Mouse (Mus musculus) neural tube, embryonic 12.5 days (tissue): ENCODE data around the gene BC017158. TPM values are rescaled to one million over a fixed set of nuclear protein-coding genes. Genes with fewer than 3 reads are reported as not detected.

Source experiments
- ATAC-seq: fragments of 200-750 bp; cut with Nextera tagmentation; 2 replicates; pipeline ENCODE4 v1.8.0; 2017; ENCODE audit warnings: low read depth, mild to moderate bottlenecking, moderate TSS enrichment, moderate library complexity; ENCODE audit not compliant: low FRiP score
- H3K27ac ChIP-seq: fragments of 300-500 bp; sonication (generic); 2 replicates; pipeline ENCODE4 v1.5.1; 2016
- H3K27me3 ChIP-seq: fragments of 300-500 bp; sonication (generic); replicated peaks from 2 replicates; pipeline ENCODE4 v1.6.1; 2016; ENCODE audit warnings: mild to moderate bottlenecking
- H3K36me3 ChIP-seq: fragments of 300-500 bp; sonication (generic); 2 replicates; pipeline ENCODE4 v1.6.1; 2016; ENCODE audit warnings: mild to moderate bottlenecking
- H3K4me1 ChIP-seq: fragments of 300-500 bp; sonication (generic); 2 replicates; pipeline ENCODE4 v1.6.1; 2016
- H3K4me2 ChIP-seq: fragments of 300-500 bp; sonication (generic); replicated peaks from 2 replicates; pipeline ENCODE4 v1.6.1; 2016; ENCODE audit warnings: mild to moderate bottlenecking
- H3K4me3 ChIP-seq: fragments of 300-500 bp; sonication (generic); 2 replicates; pipeline ENCODE4 v1.5.1; 2016
- H3K9ac ChIP-seq: fragments of 300-500 bp; sonication (generic); 2 replicates; pipeline ENCODE4 v1.6.1; 2016; ENCODE audit warnings: mild to moderate bottlenecking
- H3K9me3 ChIP-seq: fragments of 300-500 bp; sonication (generic); 2 replicates; pipeline ENCODE4 v1.6.1; 2016; ENCODE audit warnings: mild to moderate bottlenecking
- WGBS: fragments of 180-500 bp; shearing (Covaris S2); methylation state at CpG from one replicate; pipeline ENCODE4 v1.1.7; 2016; 5-methylcytosine and 5-hydroxymethylcytosine counted together
- polyA plus RNA-seq: library from polyadenylated mRNA; unstranded; fragments of >200 nt; fragmentation: Nextera tagmentation; extraction: Ambion mirVana; gene quantifications from 2 replicates; pipeline ENCODE4 v1.2.1, GENCODE M21; 2016

The BC017158 gene
- polyA plus RNA-seq, 1 experiment from 2014 or later = 23.3 TPM

GRCm38 (mm10) chr7:128320219-128320816 is 22.3 kb upstream of the BC017158 start:
- Histone ChIP-seq H3K9me3 (no peaks in the 10 kb centered on the region), H3K27me3 (no peaks in the 10 kb centered on the region), H3K4me1 (no peaks in the 10 kb centered on the region), H3K36me3 (no peaks in the 10 kb centered on the region), H3K4me3 (no peak overlapping the region), H3K9ac (no peak overlapping the region), H3K27ac (no peak overlapping the region), H3K4me2 (no peak overlapping the region)
- ATAC-seq = no peak
- WGBS = 78% methylated on average over 2 of the region's 2 CpGs

- no peaks in the 10 kb centered on the region for H3K36me3 ChIP-seq
- no peak for ATAC-seq
- no peaks in the 10 kb centered on the region for H3K4me1 ChIP-seq
- H3K27me3 ChIP-seq = no peaks in the 10 kb centered on the region
- no peak overlapping the region for H3K4me2 ChIP-seq
- H3K9me3 ChIP-seq = no peaks in the 10 kb centered on the region
- no peak overlapping the region for H3K27ac ChIP-seq
- 89% methylated on average over 7 of the region's 7 CpGs for WGBS
- H3K4me3 ChIP-seq = no peak overlapping the region
- H3K9ac ChIP-seq = no peak overlapping the region
Observed at GRCm38 (mm10) chr7:128319140-128319539, 21.2 kb upstream of the BC017158 start.

- H3K4me1 ChIP-seq = no peaks in the 10 kb centered on the region
- no peak overlapping the region for H3K4me3 ChIP-seq
- ATAC-seq = no peak
- H3K27ac ChIP-seq = no peak overlapping the region
- H3K27me3 ChIP-seq = no peaks in the 10 kb centered on the region
- WGBS = 64% methylated on average over 4 of the region's 4 CpGs
- no peaks in the 10 kb centered on the region for H3K9me3 ChIP-seq
- H3K9ac ChIP-seq = no peak overlapping the region
- no peaks in the 10 kb centered on the region for H3K36me3 ChIP-seq
- no peak overlapping the region for H3K4me2 ChIP-seq
Observed at GRCm38 (mm10) chr7:128317011-128317410, 19.0 kb upstream of the BC017158 start.

GRCm38 (mm10) chr7:128314491-128314890 is 16.5 kb upstream of the BC017158 start:
- Histone ChIP-seq H3K4me1 (no peaks in the 10 kb centered on the region), H3K9me3 (no peaks in the 10 kb centered on the region), H3K27ac (no peak overlapping the region), H3K36me3 (no peaks in the 10 kb centered on the region), H3K27me3 (no peaks in the 10 kb centered on the region), H3K9ac (no peak overlapping the region), H3K4me3 (no peak overlapping the region), H3K4me2 (no peak overlapping the region)
- ATAC-seq = no peak
- 84% methylated on average over 7 of the region's 7 CpGs for WGBS

GRCm38 (mm10) chr7:128313601-128314000 is 15.6 kb upstream of the BC017158 start:
- Histone ChIP-seq H3K4me2 (no peak overlapping the region), H3K4me1 (no peaks in the 10 kb centered on the region), H3K4me3 (no peak overlapping the region), H3K36me3 (no peaks in the 10 kb centered on the region), H3K9ac (no peak overlapping the region), H3K9me3 (no peaks in the 10 kb centered on the region), H3K27me3 (no peaks in the 10 kb centered on the region), H3K27ac (no peak overlapping the region)
- ATAC-seq = no peak
- WGBS = 82% methylated on average over 2 of the region's 2 CpGs

GRCm38 (mm10) chr7:128312375-128313059 is 14.5 kb upstream of the BC017158 start:
- Histone ChIP-seq H3K27me3 (no peaks in the 10 kb centered on the region), H3K9me3 (no peaks in the 10 kb centered on the region), H3K4me1 (no peaks in the 10 kb centered on the region), H3K36me3 (no peaks in the 10 kb centered on the region), H3K4me3 (no peak overlapping the region), H3K9ac (no peak overlapping the region), H3K27ac (no peak overlapping the region), H3K4me2 (no peak overlapping the region)
- no peak for ATAC-seq
- 53% methylated on average over 13 of the region's 13 CpGs for WGBS

- no peaks in the 10 kb centered on the region for H3K4me1 ChIP-seq
- H3K9ac ChIP-seq = no peak overlapping the region
- no peak for ATAC-seq
- H3K27me3 ChIP-seq = no peaks in the 10 kb centered on the region
- no peak overlapping the region for H3K27ac ChIP-seq
- H3K4me2 ChIP-seq = no peak overlapping the region
- WGBS = 68% methylated on average over 8 of the region's 8 CpGs
- no peak overlapping the region for H3K4me3 ChIP-seq
- H3K9me3 ChIP-seq = no peaks in the 10 kb centered on the region
- no peaks in the 10 kb centered on the region for H3K36me3 ChIP-seq
Observed at GRCm38 (mm10) chr7:128311811-128312210, 13.8 kb upstream of the BC017158 start.

GRCm38 (mm10) chr7:128311263-128311662 is 13.3 kb upstream of the BC017158 start:
- Histone ChIP-seq H3K36me3 (no peaks in the 10 kb centered on the region), H3K9ac (no peak overlapping the region), H3K27ac (no peak overlapping the region), H3K4me1 (no peaks in the 10 kb centered on the region), H3K9me3 (no peaks in the 10 kb centered on the region), H3K4me2 (no peak overlapping the region), H3K27me3 (no peaks in the 10 kb centered on the region), H3K4me3 (no peak overlapping the region)
- no peak for ATAC-seq
- 43% methylated on average over 3 of the region's 3 CpGs for WGBS

- no peaks in the 10 kb centered on the region for H3K9me3 ChIP-seq
- no peak overlapping the region for H3K27ac ChIP-seq
- no peak for ATAC-seq
- no peak overlapping the region for H3K9ac ChIP-seq
- H3K4me2 ChIP-seq = no peak overlapping the region
- H3K4me1 ChIP-seq = no peaks in the 10 kb centered on the region
- no peaks in the 10 kb centered on the region for H3K36me3 ChIP-seq
- no peaks in the 10 kb centered on the region for H3K27me3 ChIP-seq
- 78% methylated on average over 8 of the region's 8 CpGs for WGBS
- no peak overlapping the region for H3K4me3 ChIP-seq
Observed at GRCm38 (mm10) chr7:128310229-128310688, 12.3 kb upstream of the BC017158 start.

- 77% methylated on average over 1 of the region's 1 CpGs for WGBS
- Histone ChIP-seq H3K9me3 (no peaks in the 10 kb centered on the region), H3K27me3 (no peaks in the 10 kb centered on the region), H3K9ac (no peak overlapping the region), H3K4me1 (no peaks in the 10 kb centered on the region), H3K4me2 (no peak overlapping the region), H3K4me3 (no peak overlapping the region), H3K27ac (no peak overlapping the region), H3K36me3 (no peaks in the 10 kb centered on the region)
- ATAC-seq = no peak
Observed at GRCm38 (mm10) chr7:128309776-128310175, 11.8 kb upstream of the BC017158 start.

GRCm38 (mm10) chr7:128309216-128309615 is 11.2 kb upstream of the BC017158 start:
- Histone ChIP-seq H3K9me3 (no peaks in the 10 kb centered on the region), H3K4me3 (no peak overlapping the region), H3K4me1 (no peaks in the 10 kb centered on the region), H3K9ac (no peak overlapping the region), H3K36me3 (no peaks in the 10 kb centered on the region), H3K27ac (no peak overlapping the region), H3K27me3 (no peaks in the 10 kb centered on the region), H3K4me2 (no peak overlapping the region)
- ATAC-seq = no peak
- WGBS = 78% methylated on average over 3 of the region's 3 CpGs

GRCm38 (mm10) chr7:128307851-128308250 is 9.9 kb upstream of the BC017158 start:
- H3K27ac ChIP-seq = no peak overlapping the region
- no peaks in the 10 kb centered on the region for H3K4me1 ChIP-seq
- H3K36me3 ChIP-seq = no peaks in the 10 kb centered on the region
- no peak overlapping the region for H3K4me2 ChIP-seq
- H3K9me3 ChIP-seq = no peaks in the 10 kb centered on the region
- H3K9ac ChIP-seq = no peak overlapping the region
- no peak overlapping the region for H3K4me3 ChIP-seq
- no peak for ATAC-seq
- H3K27me3 ChIP-seq = no peaks in the 10 kb centered on the region

GRCm38 (mm10) chr7:128304907-128305306 is 6.9 kb upstream of the BC017158 start:
- H3K27ac ChIP-seq = no peak overlapping the region
- H3K4me2 ChIP-seq = no peak overlapping the region
- no peaks in the 10 kb centered on the region for H3K36me3 ChIP-seq
- ATAC-seq = no peak
- H3K4me1 ChIP-seq = no peaks in the 10 kb centered on the region
- no peak overlapping the region for H3K9ac ChIP-seq
- no peak overlapping the region for H3K4me3 ChIP-seq
- no peaks in the 10 kb centered on the region for H3K9me3 ChIP-seq
- H3K27me3 ChIP-seq = no peaks in the 10 kb centered on the region
- WGBS = 11% methylated on average over 5 of the region's 5 CpGs
